Mouse (Mus musculus): ENCODE results near the gene Stra8. TPM values are rescaled to one million over a fixed set of nuclear protein-coding genes. Genes with fewer than 3 reads are reported as not detected.

Stra8 gene
- polyA plus RNA-seq (2014; fragmentation: Nextera tagmentation; extraction: Ambion mirVana): not detected in 2 replicates

DNA sequence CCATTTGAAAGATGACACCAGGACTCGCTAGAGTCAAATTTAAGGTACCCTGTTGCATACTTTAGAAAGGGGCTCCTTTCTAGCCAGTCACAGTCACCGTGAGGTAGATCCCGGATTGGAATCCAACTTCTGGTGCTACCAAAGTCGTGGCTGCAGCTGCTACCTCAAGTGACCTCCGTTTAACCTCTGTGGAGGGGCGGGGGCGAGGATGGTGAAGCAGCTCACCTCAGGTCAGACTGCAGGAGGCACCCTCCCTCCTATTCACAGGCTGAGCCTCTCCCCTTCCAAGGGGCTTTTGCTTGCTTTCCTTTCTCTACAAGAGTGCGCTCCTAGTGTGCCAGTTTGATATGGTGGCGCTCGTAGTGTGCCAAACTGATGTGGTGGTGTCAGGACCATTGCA lies at the start of gene Stra8:
Gene Stra8, plus strand, starts transcription at position 208 of the 400 bp plus-strand sequence.
- H3K4me2 ChIP-seq (ENCODE audit: low read depth, low read length, severe bottlenecking): no peak within 1 kb of the TSS
- DNase-seq (ENCODE audit: low spot score) (no peak), ATAC-seq (replicated peaks; ENCODE audit: low FRiP score) (no peak)
- no peak within 1 kb of the TSS for H3K4me3 ChIP-seq (ENCODE audit: low read depth, low read length)
- no peaks in the 10 kb centered on the region for H3K4me1 ChIP-seq (replicated peaks; ENCODE audit: control insufficient read depth, insufficient read depth, low read length)
- H3K9me3 ChIP-seq (ENCODE audit: control insufficient read depth, low read length): no peaks in the 10 kb centered on the region
- H3K36me3 ChIP-seq (ENCODE audit: control insufficient read depth, insufficient read depth, low read length): no peaks in the 10 kb centered on the region
- H3K27me3 ChIP-seq (ENCODE audit: control insufficient read depth, insufficient read depth, low read length): no peaks in the 10 kb centered on the region
- H3K27ac ChIP-seq (ENCODE audit: low read depth, low read length): no peak within 1 kb of the TSS
- 47% methylated on average over 10 of the region's 10 CpGs for WGBS
- no peak within 1 kb of the TSS for H3K9ac ChIP-seq (ENCODE audit: low read length)

DNA sequence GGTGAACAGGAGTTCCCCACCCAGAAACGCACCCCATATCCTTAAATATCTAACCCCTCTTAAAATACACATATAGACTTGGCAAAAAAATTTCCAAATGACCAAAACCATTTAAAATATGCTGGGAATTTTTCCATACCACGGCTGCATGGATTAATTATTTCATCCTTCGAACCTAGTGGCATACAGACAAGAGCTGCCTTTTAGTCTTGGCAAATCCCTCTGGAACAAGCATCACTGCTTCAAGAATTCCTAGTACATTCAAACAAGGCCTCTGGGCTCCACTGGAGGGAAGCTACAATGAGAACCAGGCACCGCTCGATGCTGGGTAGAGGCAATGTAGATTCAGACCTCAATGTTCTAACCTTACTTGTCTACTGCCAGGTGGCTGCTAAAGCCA lies 49.2 kb upstream of the Stra8 start:
- Histone ChIP-seq H3K9me3 (ENCODE audit: control insufficient read depth, low read length) (no peaks in the 10 kb centered on the region), H3K4me2 (ENCODE audit: low read depth, low read length, severe bottlenecking) (no peak overlapping the region), H3K27ac (ENCODE audit: low read depth, low read length) (no peak overlapping the region), H3K4me3 (ENCODE audit: low read depth, low read length) (no peak overlapping the region), H3K27me3 (ENCODE audit: control insufficient read depth, insufficient read depth, low read length) (no peaks in the 10 kb centered on the region), H3K9ac (ENCODE audit: low read length) (no peak overlapping the region), H3K36me3 (ENCODE audit: control insufficient read depth, insufficient read depth, low read length) (no peaks in the 10 kb centered on the region), H3K4me1 (replicated peaks; ENCODE audit: control insufficient read depth, insufficient read depth, low read length) (no peaks in the 10 kb centered on the region)
- ATAC-seq (replicated peaks; ENCODE audit: low FRiP score) (no peak), DNase-seq (ENCODE audit: low spot score) (no peak)
- 83% methylated on average over 5 of the region's 5 CpGs for WGBS

DNA sequence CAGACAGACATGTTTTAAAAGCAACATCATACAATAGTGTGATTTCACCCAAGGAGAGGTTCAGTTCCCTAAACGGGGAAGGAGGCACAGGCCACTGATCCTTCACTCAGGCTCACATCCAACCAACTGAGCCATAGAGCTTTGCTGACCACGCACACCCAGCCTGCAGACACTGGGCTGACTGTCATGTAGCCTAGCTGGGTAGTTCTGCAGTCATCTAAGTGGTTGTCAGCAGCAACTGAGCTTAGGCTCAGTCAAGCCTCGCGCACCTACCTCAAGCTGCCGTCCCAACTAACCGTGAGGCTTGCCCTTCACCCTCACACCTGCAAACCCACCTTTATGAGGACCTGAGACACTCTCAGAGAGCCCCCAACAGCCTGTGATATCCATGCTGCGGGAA lies 48.0 kb upstream of the Stra8 start:
- no peak for ATAC-seq (replicated peaks; ENCODE audit: low FRiP score)
- Histone ChIP-seq H3K4me1 (replicated peaks; ENCODE audit: control insufficient read depth, insufficient read depth, low read length) (no peaks in the 10 kb centered on the region), H3K4me2 (ENCODE audit: low read depth, low read length, severe bottlenecking) (no peak overlapping the region), H3K9me3 (ENCODE audit: control insufficient read depth, low read length) (no peaks in the 10 kb centered on the region), H3K27me3 (ENCODE audit: control insufficient read depth, insufficient read depth, low read length) (no peaks in the 10 kb centered on the region), H3K9ac (ENCODE audit: low read length) (no peak overlapping the region), H3K36me3 (ENCODE audit: control insufficient read depth, insufficient read depth, low read length) (no peaks in the 10 kb centered on the region), H3K4me3 (ENCODE audit: low read depth, low read length) (no peak overlapping the region), H3K27ac (ENCODE audit: low read depth, low read length) (no peak overlapping the region)
- WGBS: 92% methylated on average over 7 of the region's 7 CpGs
- DNase-seq (ENCODE audit: low spot score): no peak

DNA sequence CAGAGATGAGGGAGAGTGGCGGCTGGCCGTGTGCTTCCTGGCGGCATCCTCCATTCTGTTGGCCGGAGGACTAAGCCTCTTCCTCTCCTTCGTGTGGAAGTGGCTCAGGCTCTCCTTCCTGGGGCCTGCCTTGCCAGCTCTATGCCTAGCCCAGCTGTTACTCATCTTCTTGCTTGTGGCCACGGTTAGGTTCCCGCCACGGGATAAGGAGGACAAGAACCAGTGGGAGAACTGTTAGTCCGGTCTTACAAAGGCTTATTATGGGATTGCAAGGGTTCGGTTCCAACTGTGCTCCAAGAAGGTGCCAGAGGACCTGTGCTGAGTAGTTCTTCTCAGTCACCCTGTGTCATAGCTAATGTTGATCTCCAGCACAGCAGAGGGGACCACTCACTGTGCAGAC lies 47.1 kb upstream of the Stra8 start:
- Histone ChIP-seq H3K4me2 (ENCODE audit: low read depth, low read length, severe bottlenecking) (no peak overlapping the region), H3K9me3 (ENCODE audit: control insufficient read depth, low read length) (no peaks in the 10 kb centered on the region), H3K36me3 (ENCODE audit: control insufficient read depth, insufficient read depth, low read length) (no peaks in the 10 kb centered on the region), H3K27me3 (ENCODE audit: control insufficient read depth, insufficient read depth, low read length) (no peaks in the 10 kb centered on the region), H3K27ac (ENCODE audit: low read depth, low read length) (no peak overlapping the region), H3K4me1 (replicated peaks; ENCODE audit: control insufficient read depth, insufficient read depth, low read length) (no peaks in the 10 kb centered on the region), H3K9ac (ENCODE audit: low read length) (no peak overlapping the region), H3K4me3 (ENCODE audit: low read depth, low read length) (no peak overlapping the region)
- ATAC-seq (replicated peaks; ENCODE audit: low FRiP score) (no peak), DNase-seq (ENCODE audit: low spot score) (no peak)
- 88% methylated on average over 10 of the region's 10 CpGs for WGBS

DNA sequence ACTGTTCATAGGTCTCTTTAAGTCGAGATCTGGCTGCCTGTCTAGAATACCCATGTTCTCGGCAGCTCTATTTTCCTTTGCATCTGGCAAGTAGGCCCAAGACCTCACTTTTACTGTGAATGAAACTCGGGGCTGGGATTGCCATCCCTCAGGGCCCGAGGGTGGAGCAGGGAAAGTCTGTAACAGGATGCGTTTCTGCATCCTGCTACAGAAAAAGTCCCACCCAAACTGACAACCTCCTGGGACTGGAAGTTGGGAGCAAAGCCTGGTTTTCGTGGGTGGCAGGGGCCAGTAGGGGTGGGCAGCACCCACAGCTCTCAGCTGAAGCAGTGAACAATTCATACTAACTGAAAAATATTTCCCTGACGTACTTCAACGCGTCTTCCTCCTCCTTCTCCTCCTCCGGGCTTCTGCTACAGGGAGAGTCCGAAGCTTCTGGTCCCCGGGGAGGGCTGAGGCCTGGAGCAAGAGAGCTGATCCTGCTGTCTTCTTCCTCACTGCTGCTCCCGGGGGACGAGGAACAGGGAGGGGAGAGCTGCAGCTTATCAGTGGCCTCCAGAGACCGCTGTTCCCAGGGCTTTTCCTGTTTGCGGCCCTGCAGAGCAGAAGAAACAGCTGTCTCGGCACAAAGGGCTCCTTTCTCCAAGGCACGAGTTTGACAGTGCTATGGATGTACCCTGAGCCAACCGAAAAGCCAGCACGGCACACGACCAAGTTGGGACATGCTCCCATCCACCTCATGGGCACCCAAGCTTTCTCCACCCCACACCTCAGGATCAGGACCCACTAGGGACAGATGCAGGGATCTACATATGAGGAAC lies 45.7 kb upstream of the Stra8 start:
- no peak for DNase-seq (ENCODE audit: low spot score)
- H3K4me1 ChIP-seq (replicated peaks; ENCODE audit: control insufficient read depth, insufficient read depth, low read length): peaks cover 5% of the 10 kb centered on the region; the same call in 1 of the 2 replicates
- H3K27ac ChIP-seq (ENCODE audit: low read depth, low read length): no peak overlapping the region

DNA sequence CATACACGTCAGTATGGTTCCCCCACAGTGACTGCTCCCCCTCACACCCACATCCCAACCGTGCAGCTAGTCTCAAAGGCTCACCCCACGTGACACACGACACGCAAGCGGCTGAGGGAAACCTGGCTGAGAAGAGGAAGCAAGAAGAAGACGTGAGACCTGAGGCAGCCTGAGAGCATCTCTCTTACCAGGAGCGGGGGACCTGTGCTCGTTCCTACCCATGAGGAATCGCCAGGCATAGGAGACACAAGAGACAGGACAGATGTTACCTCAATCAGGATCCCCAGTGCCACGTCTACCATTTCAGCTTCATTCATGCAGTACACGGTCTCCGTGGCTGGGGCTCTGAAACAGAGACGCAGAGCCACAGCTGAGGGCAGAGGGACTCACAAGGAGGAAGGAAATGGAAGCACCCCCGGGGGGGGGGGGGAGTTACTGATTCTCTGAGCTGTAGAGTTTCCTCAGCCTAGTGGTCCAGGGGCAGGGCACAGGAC lies 44.6 kb upstream of the Stra8 start:
- no peak for DNase-seq (ENCODE audit: low spot score)
- no peak overlapping the region for H3K4me2 ChIP-seq (ENCODE audit: low read depth, low read length, severe bottlenecking)
- H3K27ac ChIP-seq (ENCODE audit: low read depth, low read length): no peak overlapping the region
- H3K9me3 ChIP-seq (ENCODE audit: control insufficient read depth, low read length): no peaks in the 10 kb centered on the region
- H3K9ac ChIP-seq (ENCODE audit: low read length): no peak overlapping the region
- no peaks in the 10 kb centered on the region; the same call in 1 of the 2 replicates for H3K36me3 ChIP-seq (ENCODE audit: control insufficient read depth, insufficient read depth, low read length)
- no peak overlapping the region for H3K4me3 ChIP-seq (ENCODE audit: low read depth, low read length)
- 90% methylated on average over 15 of the region's 15 CpGs for WGBS
- H3K27me3 ChIP-seq (ENCODE audit: control insufficient read depth, insufficient read depth, low read length): no peaks in the 10 kb centered on the region
- no peak for ATAC-seq (replicated peaks; ENCODE audit: low FRiP score)
- peaks cover 5% of the 10 kb centered on the region; the same call in 1 of the 2 replicates for H3K4me1 ChIP-seq (replicated peaks; ENCODE audit: control insufficient read depth, insufficient read depth, low read length)

More for the DNA sequence above, 45.7 kb upstream of the Stra8 start:
- H3K9me3 ChIP-seq (ENCODE audit: control insufficient read depth, low read length): no peaks in the 10 kb centered on the region
- no peaks in the 10 kb centered on the region for H3K36me3 ChIP-seq (ENCODE audit: control insufficient read depth, insufficient read depth, low read length)
- no peak for ATAC-seq (replicated peaks; ENCODE audit: low FRiP score)
- no peaks in the 10 kb centered on the region for H3K27me3 ChIP-seq (ENCODE audit: control insufficient read depth, insufficient read depth, low read length)
- H3K4me3 ChIP-seq (ENCODE audit: low read depth, low read length): no peak overlapping the region
- H3K9ac ChIP-seq (ENCODE audit: low read length): no peak overlapping the region
- 72% methylated on average over 21 of the region's 21 CpGs for WGBS
- H3K4me2 ChIP-seq (ENCODE audit: low read depth, low read length, severe bottlenecking): no peak overlapping the region

DNA sequence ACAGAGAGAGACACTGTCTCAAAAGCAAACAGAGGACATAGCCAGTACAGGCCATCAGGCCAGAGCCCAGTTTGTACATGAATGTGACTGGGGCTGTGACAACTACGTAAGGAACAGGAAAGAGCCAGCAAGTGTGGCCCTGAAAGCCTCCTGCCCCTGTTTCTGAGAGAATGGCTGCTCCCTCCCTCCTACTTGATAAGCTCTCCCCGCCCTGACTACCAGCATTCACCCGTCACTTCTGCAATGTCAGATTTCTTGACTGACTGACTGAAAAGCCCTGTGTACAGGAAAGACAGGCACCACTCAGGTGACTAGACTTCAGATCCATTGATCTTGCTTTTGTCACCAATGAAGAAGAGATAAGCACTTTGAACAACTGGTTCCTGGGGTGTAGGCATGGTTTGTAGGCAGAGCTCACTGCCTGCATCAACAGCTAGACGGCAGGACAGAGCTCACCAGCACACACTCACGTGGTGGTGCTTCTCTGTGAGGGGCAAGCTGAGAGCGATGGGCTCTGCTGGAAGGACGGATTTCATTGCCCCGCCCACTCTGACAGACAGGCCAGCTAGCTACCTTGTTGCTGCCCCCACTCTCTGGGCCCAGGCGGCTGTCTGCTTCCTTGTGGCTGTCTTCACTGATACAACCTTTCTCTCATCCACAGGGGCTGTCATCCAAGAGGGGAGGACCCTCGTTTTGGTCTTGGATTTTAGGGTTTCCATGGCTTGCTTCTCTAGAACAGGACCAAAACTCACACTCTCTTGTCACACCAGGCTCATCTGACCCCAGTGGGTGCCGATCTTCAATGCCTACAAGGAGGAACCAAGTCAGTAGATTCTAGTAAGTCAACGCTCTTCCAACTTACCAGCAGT lies 43.8 kb upstream of the Stra8 start:
- peak; percentile 51 for DNase-seq (ENCODE audit: low spot score)
- H3K36me3 ChIP-seq (ENCODE audit: control insufficient read depth, insufficient read depth, low read length): no peaks in the 10 kb centered on the region; the same call in 1 of the 2 replicates
- 58% methylated on average over 12 of the region's 12 CpGs for WGBS

DNA sequence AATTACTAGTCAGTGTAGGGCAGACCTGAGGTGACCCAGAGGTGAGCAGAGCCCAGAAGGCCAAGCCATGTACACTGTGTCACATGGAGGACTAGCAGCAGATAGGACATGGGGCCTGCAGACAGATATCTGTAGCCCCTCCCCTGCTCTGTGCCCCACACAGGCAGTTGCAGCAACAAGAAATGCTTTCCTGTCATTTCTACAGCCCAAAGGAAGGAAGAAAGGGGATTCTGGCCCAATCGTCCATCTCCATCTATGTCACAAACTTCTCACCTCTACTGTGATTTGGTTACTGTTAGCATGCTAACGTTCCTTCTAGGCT lies 43.2 kb upstream of the Stra8 start:
- peak overlapping the region; percentile 70; the same call in 1 of the 2 replicates for H3K4me3 ChIP-seq (ENCODE audit: low read depth, low read length)
- peak overlapping the region; percentile 73 for H3K4me2 ChIP-seq (ENCODE audit: low read depth, low read length, severe bottlenecking)
- DNase-seq (ENCODE audit: low spot score) (peak; percentile 45), ATAC-seq (replicated peaks; ENCODE audit: low FRiP score) (no peak)
- no peaks in the 10 kb centered on the region for H3K9me3 ChIP-seq (ENCODE audit: control insufficient read depth, low read length)
- H3K9ac ChIP-seq (ENCODE audit: low read length): peak overlapping the region; percentile 89
- H3K4me1 ChIP-seq (replicated peaks; ENCODE audit: control insufficient read depth, insufficient read depth, low read length): peaks cover 5% of the 10 kb centered on the region; the same call in 1 of the 2 replicates
- H3K27ac ChIP-seq (ENCODE audit: low read depth, low read length): no peak overlapping the region
- 47% methylated on average over 2 of the region's 2 CpGs for WGBS
- no peaks in the 10 kb centered on the region; the same call in 1 of the 2 replicates for H3K36me3 ChIP-seq (ENCODE audit: control insufficient read depth, insufficient read depth, low read length)
- no peaks in the 10 kb centered on the region for H3K27me3 ChIP-seq (ENCODE audit: control insufficient read depth, insufficient read depth, low read length)

More for the DNA sequence above, 43.8 kb upstream of the Stra8 start:
- Histone ChIP-seq H3K4me3 (ENCODE audit: low read depth, low read length) (no peak overlapping the region; the same call in 1 of the 2 replicates), H3K9ac (ENCODE audit: low read length) (peak overlapping the region; percentile 3; the same call in 1 of the 2 replicates), H3K9me3 (ENCODE audit: control insufficient read depth, low read length) (no peaks in the 10 kb centered on the region), H3K4me2 (ENCODE audit: low read depth, low read length, severe bottlenecking) (no peak overlapping the region; the same call in 1 of the 2 replicates), H3K27ac (ENCODE audit: low read depth, low read length) (no peak overlapping the region), H3K4me1 (replicated peaks; ENCODE audit: control insufficient read depth, insufficient read depth, low read length) (peaks cover 5% of the 10 kb centered on the region; the same call in 1 of the 2 replicates), H3K27me3 (ENCODE audit: control insufficient read depth, insufficient read depth, low read length) (no peaks in the 10 kb centered on the region)
- ATAC-seq (replicated peaks; ENCODE audit: low FRiP score): no peak

Data from forebrain, embryonic 11.5 days (tissue).